Mouse (Mus musculus): ENCODE data around the gene BC049715.

Gene BC049715

GRCm38 (mm10) chr6:136847267-136847666 lies 19.8 kb downstream of the BC049715 start:
- in situ Hi-C loops (cut with MboI, MseI), result no loop called here

DNA sequence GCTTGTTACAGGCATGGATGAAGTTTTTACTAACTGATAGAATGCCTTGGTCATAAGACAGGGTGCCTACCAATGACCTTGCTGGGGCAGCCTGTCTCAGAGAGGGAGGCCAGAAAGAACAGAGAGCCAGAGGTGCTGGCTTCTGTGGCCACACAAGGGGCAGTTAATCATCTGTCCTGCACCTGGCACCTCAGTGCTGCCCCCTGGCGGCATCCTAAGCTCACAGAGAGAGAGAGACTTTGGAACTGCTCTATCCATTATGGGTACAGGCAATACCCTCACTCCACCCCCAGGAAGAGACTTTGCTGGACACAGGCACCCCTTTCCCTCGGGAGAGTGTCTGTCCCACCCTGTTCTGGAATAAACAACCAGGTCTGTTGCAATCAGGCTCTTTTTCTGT lies 20.4 kb downstream of the BC049715 start:
- in situ Hi-C loops (cut with MboI, MseI), result no loop called here

- in situ Hi-C loops (cut with MboI, MseI), result no loop called here
Observed at GRCm38 (mm10) chr6:136848399-136848798, 21.0 kb downstream of the BC049715 start.

DNA sequence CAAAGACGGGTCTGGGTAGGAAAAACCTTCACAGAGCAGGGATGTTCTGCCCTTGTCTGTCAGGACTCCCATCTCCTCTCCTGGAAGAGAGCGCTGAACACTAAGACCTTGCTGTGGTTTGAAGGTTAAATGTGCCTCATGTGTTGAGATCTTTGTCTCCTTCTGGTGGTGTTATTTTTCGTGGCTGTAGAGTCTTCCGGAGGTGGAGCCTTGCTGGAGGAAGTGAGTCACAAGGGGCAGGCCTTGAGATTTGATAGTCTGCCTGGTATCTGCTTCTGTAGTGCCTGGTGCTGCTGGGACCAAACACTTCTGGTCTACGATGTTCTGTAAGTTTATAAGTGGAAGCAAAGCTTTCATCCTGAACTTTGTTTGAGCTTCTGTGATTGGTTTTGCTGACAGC lies 21.5 kb downstream of the BC049715 start:
- in situ Hi-C loops (cut with MboI, MseI), result no loop called here

DNA sequence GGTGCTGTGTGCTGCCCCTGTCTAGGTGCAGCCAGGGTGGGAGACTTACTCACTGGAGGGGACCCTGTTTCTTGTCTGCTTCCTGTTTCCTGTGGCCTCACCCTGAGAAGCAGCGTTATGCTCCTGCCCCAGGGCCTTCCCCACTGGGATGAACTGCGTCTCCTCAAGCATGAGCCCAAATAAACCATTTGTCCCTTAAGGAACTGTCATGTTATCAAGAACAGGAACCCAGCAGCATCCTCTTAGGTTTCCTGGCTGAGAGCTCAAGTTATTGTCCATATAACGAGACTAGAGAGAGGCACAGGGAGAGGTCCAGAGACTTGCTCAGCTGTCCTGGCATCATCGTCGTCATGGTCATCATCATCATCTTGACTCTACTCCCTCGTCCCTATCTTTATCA lies 22.8 kb downstream of the BC049715 start:
- in situ Hi-C loops (cut with MboI, MseI), result no loop called here

DNA sequence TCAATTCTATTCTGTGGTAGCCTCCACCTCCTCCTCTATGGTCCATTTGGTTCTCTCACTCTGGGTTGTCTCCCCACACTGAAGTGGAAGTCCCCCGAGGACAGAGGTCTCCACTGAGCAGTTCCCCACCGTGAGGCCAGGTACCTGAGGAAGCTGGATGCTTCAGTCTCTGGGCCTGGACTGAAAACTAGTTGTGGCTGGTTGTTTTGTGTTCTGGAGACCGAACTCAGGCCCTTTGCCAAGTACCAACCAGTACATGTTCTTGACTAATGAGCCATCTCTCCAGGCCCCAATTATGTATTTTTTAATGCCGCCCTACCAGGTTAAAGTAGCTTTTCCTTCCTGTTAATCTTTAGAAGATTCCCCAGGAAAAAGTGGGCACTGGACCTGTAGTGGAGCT lies 24.9 kb downstream of the BC049715 start:
- in situ Hi-C loops (cut with MboI, MseI), result no loop called here

- in situ Hi-C loops (cut with MboI, MseI), result no loop called here
Observed at GRCm38 (mm10) chr6:136852762-136853161, 25.3 kb downstream of the BC049715 start.

- in situ Hi-C loops (cut with MboI, MseI), result no loop called here
Observed at GRCm38 (mm10) chr6:136854361-136854781, 26.9 kb downstream of the BC049715 start.

DNA sequence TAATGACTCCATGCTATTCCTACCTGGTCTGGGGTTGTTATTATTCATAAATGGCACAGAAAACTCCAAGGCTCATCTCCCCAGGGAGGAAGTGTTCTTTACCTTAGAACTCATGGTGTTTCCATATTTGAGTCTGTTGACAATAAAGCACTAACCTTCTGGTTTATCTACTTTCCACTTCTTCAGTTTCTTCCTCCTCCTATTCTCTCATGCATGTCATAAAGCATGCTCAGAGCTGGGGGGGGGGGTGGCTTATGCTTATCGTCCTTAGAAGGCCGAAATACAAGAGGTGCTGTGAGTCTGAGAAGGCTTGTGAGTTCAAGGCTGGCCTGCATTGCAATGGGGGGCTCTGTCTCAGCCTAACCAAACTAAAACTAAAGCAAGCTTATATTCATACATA lies 27.8 kb downstream of the BC049715 start:
- in situ Hi-C loops (cut with MboI, MseI), result loop anchor here (5.0 kb wide), 2 partner anchors 67 to 122 kb away; partner anchors contain the start of genes Erp27 and Pde6h

- in situ Hi-C loops (cut with MboI, MseI), result loop anchor here (5.0 kb wide), 2 partner anchors 66 to 121 kb away; partner anchors contain the start of genes Erp27 and Pde6h
Observed at GRCm38 (mm10) chr6:136856071-136856636, 28.7 kb downstream of the BC049715 start.

DNA sequence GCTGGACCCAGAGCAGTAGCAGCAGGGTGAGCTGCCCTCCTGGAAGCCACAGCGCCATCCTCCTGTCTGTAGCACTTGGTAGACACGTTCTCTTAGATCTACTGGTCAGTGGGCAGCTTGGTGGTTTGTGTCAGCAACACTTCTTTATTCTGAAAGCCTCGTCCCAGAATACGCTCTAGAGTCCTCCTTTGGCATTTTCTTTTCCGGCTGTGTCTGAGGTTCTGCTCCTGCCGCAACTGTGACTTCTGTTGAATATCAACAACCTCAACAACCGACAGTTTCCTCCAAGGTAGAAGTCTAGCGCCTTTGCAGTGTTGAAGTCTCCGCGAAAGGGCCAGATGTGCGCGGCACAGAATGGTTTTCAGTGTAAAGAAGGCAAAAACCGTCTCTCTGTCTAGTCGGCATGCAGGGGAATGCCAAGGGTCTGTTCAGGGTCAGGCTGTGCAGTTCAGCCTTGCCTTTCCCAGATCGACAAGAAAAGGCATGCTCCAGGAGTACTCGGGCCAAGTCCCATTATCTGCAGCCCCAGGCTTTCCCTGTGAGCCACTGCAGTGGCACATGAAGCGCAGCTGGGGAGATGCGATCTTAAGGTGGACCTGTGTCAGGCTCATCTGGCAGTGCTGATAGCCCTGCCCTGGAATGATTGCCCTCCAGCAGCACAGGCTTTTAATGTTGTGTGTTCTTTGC lies 29.9 kb downstream of the BC049715 start, which contains the start of gene Art4:
Art4 (minus strand) TSS at position 548 of the 687 bp plus-strand sequence.
- in situ Hi-C loops (cut with MboI, MseI), result loop anchor here (5.0 kb wide), 2 partner anchors 65 to 120 kb away; partner anchors contain the start of genes Erp27 and Pde6h

DNA sequence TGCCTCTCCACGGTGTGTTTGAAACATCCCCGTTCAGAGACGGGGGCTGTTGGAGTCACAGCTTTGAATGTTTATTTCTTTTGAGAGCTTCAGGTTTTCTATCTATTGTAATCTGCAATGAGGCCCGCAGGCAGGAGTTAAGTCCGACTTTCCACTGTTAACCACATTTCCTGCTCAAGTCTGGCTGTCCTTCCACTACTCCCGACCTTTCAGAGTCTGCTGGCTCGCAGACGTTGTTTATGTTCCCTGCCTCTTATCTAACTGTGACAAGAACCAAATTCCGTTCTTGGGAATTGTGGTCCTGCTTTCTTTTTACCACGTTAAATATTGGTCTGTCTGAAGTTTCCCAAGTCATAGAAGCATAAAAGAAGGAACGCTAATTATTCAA lies 30.4 kb downstream of the BC049715 start:
- in situ Hi-C loops (cut with MboI, MseI), result loop anchor here (5.0 kb wide), 2 partner anchors 64 to 119 kb away; partner anchors contain the start of genes Erp27 and Pde6h

DNA sequence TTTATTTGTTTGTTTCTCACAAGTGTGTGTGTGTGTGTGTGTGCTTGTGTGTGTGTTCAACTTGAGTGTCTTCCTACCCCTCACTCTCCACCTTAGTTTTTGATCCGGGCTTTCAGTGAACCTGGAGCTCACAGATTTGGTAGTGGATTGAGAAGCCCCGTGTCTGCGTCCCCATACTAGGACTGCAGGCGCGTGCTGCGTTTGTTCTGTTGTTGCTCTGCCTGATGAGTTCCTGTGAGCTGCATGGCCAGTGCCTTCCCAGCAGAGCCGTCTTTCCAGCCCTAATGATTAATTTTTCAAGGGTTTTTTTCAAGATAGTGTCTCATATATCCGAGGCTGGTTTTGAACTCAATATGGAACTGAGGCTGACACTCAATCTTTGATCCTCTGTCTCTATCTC lies 31.0 kb downstream of the BC049715 start:
- in situ Hi-C loops (cut with MboI, MseI), result loop anchor here (5.0 kb wide), 2 partner anchors 64 to 119 kb away; partner anchors contain the start of genes Erp27 and Pde6h

DNA sequence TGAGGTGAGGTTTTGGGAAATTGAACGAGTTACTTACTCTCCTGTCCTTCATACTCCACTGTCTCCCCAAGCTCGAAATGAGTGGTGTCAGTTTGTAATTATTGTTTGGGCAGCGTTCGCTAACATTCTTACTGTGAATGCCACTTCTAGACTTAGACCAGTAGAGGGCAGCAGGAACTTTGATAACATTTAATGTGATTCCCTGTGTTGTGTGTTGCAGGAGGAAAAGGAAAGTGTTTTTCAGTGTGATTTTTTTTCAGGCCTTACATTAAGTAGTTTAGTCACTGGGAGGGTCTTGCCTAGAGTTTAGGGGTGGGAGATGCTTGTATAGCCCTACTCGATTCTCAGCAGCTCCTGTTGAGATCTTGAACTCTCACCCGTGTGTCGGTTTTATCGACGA lies 33.6 kb downstream of the BC049715 start:
- in situ Hi-C loops (cut with MboI, MseI), result loop anchor here (10.0 kb wide), 1 partner anchor 674 kb away; no protein-coding TSS in a partner anchor

- in situ Hi-C loops (cut with MboI, MseI), result loop anchor here (10.0 kb wide), 1 partner anchor 669 kb away; no protein-coding TSS in a partner anchor
Observed at GRCm38 (mm10) chr6:136865360-136865759, 37.9 kb downstream of the BC049715 start.

DNA sequence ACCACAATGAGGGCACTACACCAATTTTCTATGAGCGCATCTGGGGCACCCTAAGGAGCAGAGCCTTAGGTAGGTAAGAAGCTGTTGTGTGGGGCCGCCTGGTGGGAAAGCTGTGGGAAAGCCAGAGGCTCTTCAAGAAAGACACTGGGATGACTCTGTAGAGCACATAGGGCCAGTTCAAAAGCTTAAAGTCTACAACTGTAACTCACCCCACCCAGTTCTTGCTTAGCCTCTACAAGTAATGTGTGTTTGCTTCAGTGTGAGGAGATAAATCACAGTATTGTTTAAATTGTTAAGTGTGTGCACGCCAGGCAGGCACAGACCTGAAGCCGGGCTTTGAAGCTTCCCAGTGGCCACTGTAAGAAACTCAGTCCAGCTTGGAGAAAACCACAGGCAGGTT lies 38.7 kb downstream of the BC049715 start:
- in situ Hi-C loops (cut with MboI, MseI), result loop anchor here (10.0 kb wide), 1 partner anchor 669 kb away; no protein-coding TSS in a partner anchor

DNA sequence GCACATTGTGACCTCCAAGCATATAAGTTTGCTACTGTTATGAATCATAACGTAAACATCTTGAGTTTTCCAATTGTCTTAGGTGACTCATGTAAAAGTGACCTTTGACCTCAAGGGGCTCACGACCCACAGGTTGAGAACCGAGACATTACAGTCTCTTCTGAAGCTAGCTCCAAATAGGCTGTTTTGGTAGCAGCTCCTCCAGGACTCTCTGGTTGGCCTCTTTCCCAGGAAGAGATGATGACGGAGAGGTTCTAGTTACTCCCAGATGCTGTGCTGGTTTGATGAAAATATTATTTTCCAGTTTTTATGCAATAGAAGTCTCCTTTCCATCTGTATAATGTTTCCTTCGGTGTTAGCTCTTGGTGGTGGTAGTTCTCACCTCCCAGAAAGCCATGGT lies 41.5 kb downstream of the BC049715 start:
- in situ Hi-C loops (cut with MboI, MseI), result loop anchor here (10.0 kb wide), 1 partner anchor 666 kb away; no protein-coding TSS in a partner anchor

- in situ Hi-C loops (cut with MboI, MseI), result no loop called here
Observed at GRCm38 (mm10) chr6:136874599-136874998, 47.2 kb downstream of the BC049715 start.

DNA sequence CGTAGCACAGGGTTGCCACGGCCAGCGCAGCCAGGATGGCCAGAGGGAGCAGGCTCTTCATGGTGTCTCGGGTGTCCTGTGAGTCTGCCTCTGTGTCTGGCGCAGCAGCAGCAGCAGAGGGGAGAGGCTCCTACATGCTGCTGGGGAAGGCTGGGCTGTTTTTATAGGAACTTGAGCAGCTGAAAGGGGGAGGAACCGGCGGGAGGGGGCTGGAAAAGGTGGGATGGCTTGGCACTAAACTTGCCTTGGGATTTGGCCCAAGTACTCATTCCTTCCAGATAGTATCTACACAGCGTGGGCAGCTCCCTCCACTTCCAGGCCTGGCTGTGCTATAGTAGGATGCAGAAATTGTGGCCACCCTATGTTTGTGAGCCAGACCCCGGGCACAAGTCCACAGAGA lies 48.2 kb downstream of the BC049715 start, which contains the start of gene Mgp:
Mgp (minus strand) TSS at position 154 of the 400 bp plus-strand sequence.
- in situ Hi-C loops (cut with MboI, MseI), result no loop called here

- in situ Hi-C loops (cut with MboI, MseI), result loop anchor here (10.0 kb wide), 1 partner anchor 687 kb away; no protein-coding TSS in a partner anchor
Observed at GRCm38 (mm10) chr6:136881678-136882077, 54.3 kb downstream of the BC049715 start.

GRCm38 (mm10) chr6:136883431-136883915 lies 56.0 kb downstream of the BC049715 start:
- in situ Hi-C loops (cut with MboI, MseI), result loop anchor here (10.0 kb wide), 1 partner anchor 689 kb away; no protein-coding TSS in a partner anchor

DNA sequence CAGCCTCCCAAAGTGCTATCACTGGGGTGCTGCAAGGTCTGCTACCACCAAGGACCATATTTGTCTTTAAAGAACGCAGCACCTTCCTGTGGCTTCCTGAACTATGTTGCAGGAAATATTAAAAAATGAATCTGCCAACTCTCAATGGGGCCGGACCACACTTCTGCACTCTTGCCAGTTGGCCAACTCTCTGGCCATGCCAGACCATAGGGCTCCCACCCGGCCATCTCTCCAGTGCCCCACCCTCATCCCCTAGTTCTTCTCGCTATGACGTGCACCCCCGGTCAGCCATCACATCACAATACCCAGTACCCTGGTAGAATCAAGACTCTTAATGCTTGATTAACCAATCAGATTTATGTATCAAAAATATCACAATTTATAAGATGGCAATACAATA lies 56.5 kb downstream of the BC049715 start:
- in situ Hi-C loops (cut with MboI, MseI), result loop anchor here (10.0 kb wide), 1 partner anchor 689 kb away; no protein-coding TSS in a partner anchor

Data from regulatory T cell (primary cell).